Mouse (Mus musculus) adrenal gland, postnatal 4 days (tissue): ENCODE results near the gene Asb15. TPM values are rescaled to one million over a fixed set of nuclear protein-coding genes. Genes with fewer than 3 reads are reported as not detected.

Experiments
- DNase-seq, 2 experiments: peaks; one replicate each; pipeline ENCODE4 v3.0.0; 2021 to 2022; ENCODE audit warnings: low spot score in 2 of 2, mixed read lengths in 2 of 2
- total RNA-seq, 2 experiments: library from RNA; stranded (reverse); gene quantifications; 2 replicates each; pipeline ENCODE4 v1.2.3; 2021

Gene Asb15
- total RNA-seq, 2 experiments from 2014 or later, result 0.28 TPM; not detected in 1

DNA sequence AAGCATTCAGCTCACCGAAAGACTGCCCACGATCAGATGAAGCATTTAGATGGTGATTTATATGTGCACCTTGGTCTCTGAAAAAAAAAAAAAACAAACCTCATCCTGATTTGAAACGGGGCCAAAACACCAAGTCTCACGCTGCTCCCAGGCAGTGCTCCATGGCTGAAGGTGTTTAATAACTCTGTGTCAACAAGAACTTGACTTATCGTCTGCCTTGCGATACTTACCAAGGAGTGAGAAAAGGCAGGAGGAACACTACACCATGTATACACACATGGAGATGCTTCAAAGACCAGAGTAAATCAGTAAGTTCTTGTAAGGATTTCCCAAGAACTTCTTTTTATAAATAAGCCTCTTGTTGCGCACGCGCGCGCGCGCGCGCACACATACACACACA, 79.6 kb downstream of the Asb15 start:
- no peak for DNase-seq

- no peak for DNase-seq
Measured at GRCm38 (mm10) chr6:24608129-24608528, 80.2 kb downstream of the Asb15 start.

DNA sequence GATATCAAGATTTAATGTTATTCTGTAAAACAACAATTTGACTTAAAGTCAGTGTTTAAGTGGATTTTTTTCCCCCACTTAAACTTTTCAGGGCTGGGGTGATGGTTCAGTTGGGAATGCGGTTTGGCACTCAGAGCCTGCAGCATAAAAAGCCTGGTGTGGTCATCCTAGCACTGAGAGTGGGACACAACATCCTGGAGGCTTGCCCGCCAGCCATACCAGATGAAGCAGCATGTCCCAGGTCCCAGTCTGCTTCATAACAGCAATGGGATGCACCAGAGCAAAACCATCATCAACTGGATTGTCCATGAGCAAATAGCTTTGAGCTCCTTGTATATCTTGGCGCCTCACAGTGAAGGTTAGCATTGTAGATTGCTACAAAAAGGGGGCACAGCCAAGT, 80.7 kb downstream of the Asb15 start:
- no peak for DNase-seq

GRCm38 (mm10) chr6:24609531-24609930, 81.6 kb downstream of the Asb15 start:
- DNase-seq, result no peak

- no peak for DNase-seq
Measured at GRCm38 (mm10) chr6:24610358-24610757, 82.4 kb downstream of the Asb15 start.

DNA sequence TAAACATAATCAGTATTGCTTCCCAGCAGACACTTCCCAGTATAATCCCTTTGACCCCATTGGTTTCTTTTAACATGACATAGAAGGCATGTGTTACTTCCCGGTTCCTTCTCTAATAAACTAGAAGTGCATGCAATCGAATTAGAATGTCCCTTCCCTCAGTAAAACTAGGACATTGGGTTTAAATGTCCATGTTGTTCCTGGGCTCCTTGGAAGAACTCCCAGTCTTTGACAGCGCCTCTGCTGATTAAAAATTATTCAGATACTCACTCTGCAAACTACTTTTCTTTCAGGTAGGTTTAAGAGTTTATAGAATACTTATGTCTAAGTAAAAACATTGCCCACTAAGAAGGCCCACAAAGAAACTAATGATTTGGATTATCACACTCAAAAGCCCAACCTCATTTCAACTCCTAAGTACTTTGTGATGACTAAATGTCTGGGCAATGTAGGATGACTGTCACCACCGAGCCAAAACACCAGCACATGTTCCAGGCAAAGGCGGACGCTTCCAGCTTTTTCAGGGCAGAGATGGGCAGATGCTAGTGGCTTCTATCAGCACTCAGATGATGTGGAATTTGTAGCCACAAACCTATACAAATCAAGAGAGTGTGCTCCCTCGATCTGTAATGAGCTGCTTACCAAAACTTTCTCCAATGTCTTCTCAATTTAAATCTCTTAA, 84.3 kb downstream of the Asb15 start:
- no peak for DNase-seq

- no peak for DNase-seq
Measured at GRCm38 (mm10) chr6:24613346-24613745, 85.4 kb downstream of the Asb15 start.

DNA sequence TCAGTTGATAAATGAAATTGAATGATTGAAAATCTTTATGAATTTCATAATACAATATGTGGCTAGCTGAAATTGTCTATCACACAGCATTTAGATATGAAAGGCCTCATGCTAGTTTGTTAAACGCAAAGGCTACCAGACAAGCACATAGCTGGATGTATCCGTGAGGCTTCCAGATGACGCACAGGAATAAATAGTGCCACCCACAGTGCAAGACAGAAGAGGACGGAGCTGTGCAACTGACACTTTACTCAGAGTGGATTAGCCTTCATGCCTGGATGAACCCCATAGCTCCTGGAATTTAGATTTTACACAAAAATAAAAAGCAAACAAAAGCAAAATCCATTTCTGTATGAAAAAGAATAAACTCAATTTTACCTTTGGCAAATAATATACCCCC, 86.0 kb downstream of the Asb15 start:
- no peak for DNase-seq

DNA sequence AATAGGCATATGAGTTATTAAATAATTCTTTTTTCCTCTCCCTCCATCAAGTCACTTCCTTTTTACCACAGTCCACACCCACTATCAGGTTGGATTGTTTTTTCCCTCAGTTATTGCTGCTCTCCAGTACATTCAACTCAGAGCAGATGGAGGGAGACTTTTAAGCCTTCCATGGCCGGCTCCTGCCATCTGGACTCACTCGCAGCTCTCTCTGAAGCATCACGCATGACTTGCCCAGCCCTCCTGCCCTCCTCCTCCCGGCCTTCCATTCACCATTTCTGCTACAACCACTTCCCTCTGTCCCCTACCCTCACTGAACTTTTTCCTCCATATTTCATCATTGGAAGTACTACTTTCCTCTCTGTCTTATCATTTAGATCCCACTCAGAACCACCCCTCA, 88.8 kb downstream of the Asb15 start:
- no peak for DNase-seq

GRCm38 (mm10) chr6:24619285-24620045, 91.5 kb downstream of the Asb15 start:
- no peak for DNase-seq

DNA sequence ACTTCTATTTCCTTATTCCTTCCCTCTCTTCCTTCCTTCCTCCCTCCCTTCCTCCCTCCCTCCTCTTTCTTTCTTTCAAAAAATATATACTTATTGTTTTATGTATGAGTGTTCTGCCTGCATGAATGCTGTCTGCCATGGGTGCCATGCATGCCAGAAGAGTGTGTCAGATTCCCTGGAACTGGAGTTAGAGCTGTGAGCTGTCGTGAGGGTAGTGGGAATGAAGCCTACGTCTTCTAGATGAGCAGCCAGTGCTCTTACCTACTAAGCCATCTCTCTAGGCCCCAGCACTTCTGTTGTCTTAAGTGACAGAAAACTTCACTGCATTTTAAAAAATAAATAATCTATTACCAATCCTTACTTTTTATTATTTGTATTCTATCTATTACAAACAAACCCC, 93.0 kb downstream of the Asb15 start:
- DNase-seq, result no peak

- DNase-seq, result no peak
Measured at GRCm38 (mm10) chr6:24622098-24622497, 94.2 kb downstream of the Asb15 start.

Other genes with a start within 250 kb of the Asb15 start
- under 1 TPM; 0.34 to 0.51 TPM for gene Iqub, start 13.1 kb upstream of the Asb15 start, total RNA-seq
- 100 to 1,000 TPM; 226 to 253 TPM for gene Ndufa5, start 131 bp upstream of the Asb15 start, total RNA-seq
- gene Lmod2, start 69.6 kb downstream of the Asb15 start, total RNA-seq, result 1 to 10 TPM; 1.8 to 8.0 TPM
- gene Wasl, start 136.9 kb downstream of the Asb15 start, total RNA-seq, result 10 to 100 TPM; 58.2 to 67.7 TPM
- not detected for gene Hyal6, start 205.1 kb downstream of the Asb15 start, total RNA-seq
- not detected for gene Hyal4, start 220.2 kb downstream of the Asb15 start, total RNA-seq